Mouse (Mus musculus) forebrain, embryonic 12.5 days (tissue): ENCODE data around the gene S1pr1. TPM values are rescaled to one million over a fixed set of nuclear protein-coding genes. Genes with fewer than 3 reads are reported as not detected.

Source experiments
- ATAC-seq: fragments of 200-750 bp; cut with Nextera tagmentation; 2 replicates; pipeline ENCODE4 v1.8.0; 2017; ENCODE audit warnings: moderate TSS enrichment; ENCODE audit not compliant: low FRiP score
- H3K27ac ChIP-seq: fragments of 300-500 bp; sonication (generic); 2 replicates; pipeline ENCODE4 v1.5.1; 2016; ENCODE audit warnings: mild to moderate bottlenecking
- H3K27me3 ChIP-seq: fragments of 300-500 bp; sonication (generic); 2 replicates; pipeline ENCODE4 v1.6.1; 2016; ENCODE audit warnings: mild to moderate bottlenecking
- H3K36me3 ChIP-seq: fragments of 300-500 bp; sonication (generic); replicated peaks from 2 replicates; pipeline ENCODE4 v1.6.1; 2016; ENCODE audit warnings: mild to moderate bottlenecking
- H3K4me1 ChIP-seq: fragments of 300-500 bp; sonication (generic); 2 replicates; pipeline ENCODE4 v1.6.1; 2016
- H3K4me2 ChIP-seq: fragments of 300-500 bp; sonication (generic); 2 replicates; pipeline ENCODE4 v1.6.1; 2016; ENCODE audit warnings: mild to moderate bottlenecking, moderate library complexity
- H3K4me3 ChIP-seq: fragments of 300-500 bp; sonication (generic); replicated peaks from 2 replicates; pipeline ENCODE4 v1.5.1; 2016; ENCODE audit warnings: mild to moderate bottlenecking
- H3K9ac ChIP-seq: fragments of 300-500 bp; sonication (generic); 2 replicates; pipeline ENCODE4 v1.6.1; 2016; ENCODE audit warnings: mild to moderate bottlenecking
- H3K9me3 ChIP-seq: fragments of 300-500 bp; sonication (generic); 2 replicates; pipeline ENCODE4 v1.6.1; 2016
- WGBS: fragments of 180-500 bp; shearing (Covaris S2); methylation state at CpG from one replicate; pipeline ENCODE4 v1.1.7; 2016; 5-methylcytosine and 5-hydroxymethylcytosine counted together
- polyA plus RNA-seq: library from polyadenylated mRNA; unstranded; fragments of >200 nt; fragmentation: Nextera tagmentation; extraction: Ambion mirVana; gene quantifications from 2 replicates; pipeline ENCODE4 v1.2.1, GENCODE M21; 2016

Gene S1pr1
- polyA plus RNA-seq, 1 experiment from 2014 or later, result 31.9 TPM

GRCm38 (mm10) chr3:115687821-115688220 is 27.1 kb downstream of the S1pr1 start:
- no peak overlapping the region for H3K27ac ChIP-seq
- no peak for ATAC-seq
- H3K4me2 ChIP-seq, result no peak overlapping the region
- 89% methylated on average over 2 of the region's 2 CpGs for WGBS
- H3K27me3 ChIP-seq, result no peaks in the 10 kb centered on the region
- H3K4me1 ChIP-seq, result peaks cover 7% of the 10 kb centered on the region; the same call in 1 of the 2 replicates
- no peaks in the 10 kb centered on the region for H3K9me3 ChIP-seq
- H3K4me3 ChIP-seq, result no peak overlapping the region
- H3K36me3 ChIP-seq, result no peaks in the 10 kb centered on the region
- H3K9ac ChIP-seq, result no peak overlapping the region

GRCm38 (mm10) chr3:115682328-115683088 is 32.4 kb downstream of the S1pr1 start:
- Histone ChIP-seq H3K27ac (no peak overlapping the region), H3K4me3 (no peak overlapping the region), H3K9me3 (no peaks in the 10 kb centered on the region), H3K27me3 (no peaks in the 10 kb centered on the region), H3K9ac (no peak overlapping the region), H3K36me3 (no peaks in the 10 kb centered on the region), H3K4me1 (no peaks in the 10 kb centered on the region), H3K4me2 (no peak overlapping the region)
- ATAC-seq, result no peak
- WGBS, result 81% methylated on average over 14 of the region's 14 CpGs

- WGBS, result 88% methylated on average over 1 of the region's 1 CpGs
- no peak for ATAC-seq
- H3K4me1 ChIP-seq, result no peaks in the 10 kb centered on the region
Measured at GRCm38 (mm10) chr3:115681184-115681583, 33.7 kb downstream of the S1pr1 start.

GRCm38 (mm10) chr3:115679022-115679421 is 35.9 kb downstream of the S1pr1 start:
- H3K4me1 ChIP-seq, result no peaks in the 10 kb centered on the region
- H3K36me3 ChIP-seq, result no peaks in the 10 kb centered on the region
- no peak overlapping the region for H3K27ac ChIP-seq
- ATAC-seq, result no peak
- no peak overlapping the region for H3K4me2 ChIP-seq
- no peaks in the 10 kb centered on the region for H3K27me3 ChIP-seq
- WGBS, result 88% methylated on average over 7 of the region's 7 CpGs
- no peaks in the 10 kb centered on the region for H3K9me3 ChIP-seq
- no peak overlapping the region for H3K9ac ChIP-seq
- no peak overlapping the region for H3K4me3 ChIP-seq

More at GRCm38 (mm10) chr3:115681184-115681583, 33.7 kb downstream of the S1pr1 start:
- Histone ChIP-seq H3K27ac (no peak overlapping the region), H3K4me2 (no peak overlapping the region), H3K36me3 (no peaks in the 10 kb centered on the region), H3K9ac (no peak overlapping the region), H3K9me3 (no peaks in the 10 kb centered on the region), H3K27me3 (no peaks in the 10 kb centered on the region), H3K4me3 (no peak overlapping the region)

- peaks cover 5% of the 10 kb centered on the region; the same call in 1 of the 2 replicates for H3K4me1 ChIP-seq
- no peak overlapping the region for H3K9ac ChIP-seq
- no peak for ATAC-seq
- no peak overlapping the region for H3K4me2 ChIP-seq
- no peaks in the 10 kb centered on the region for H3K9me3 ChIP-seq
- H3K4me3 ChIP-seq, result no peak overlapping the region
- H3K27ac ChIP-seq, result no peak overlapping the region
- H3K36me3 ChIP-seq, result no peaks in the 10 kb centered on the region
- WGBS, result 92% methylated on average over 6 of the region's 6 CpGs
- no peaks in the 10 kb centered on the region for H3K27me3 ChIP-seq
Measured at GRCm38 (mm10) chr3:115675546-115676535, 39.0 kb downstream of the S1pr1 start.

- ATAC-seq, result no peak
- Histone ChIP-seq H3K27me3 (no peaks in the 10 kb centered on the region), H3K4me1 (peaks cover 5% of the 10 kb centered on the region; the same call in 1 of the 2 replicates), H3K9ac (no peak overlapping the region), H3K9me3 (no peaks in the 10 kb centered on the region), H3K27ac (no peak overlapping the region), H3K36me3 (no peaks in the 10 kb centered on the region), H3K4me3 (no peak overlapping the region), H3K4me2 (no peak overlapping the region)
- 84% methylated on average over 5 of the region's 5 CpGs for WGBS
Measured at GRCm38 (mm10) chr3:115674665-115675064, 40.2 kb downstream of the S1pr1 start.

GRCm38 (mm10) chr3:115673663-115674157 is 41.2 kb downstream of the S1pr1 start:
- H3K4me1 ChIP-seq, result peaks cover 5% of the 10 kb centered on the region; the same call in 1 of the 2 replicates
- no peak overlapping the region for H3K27ac ChIP-seq
- 75% methylated on average over 13 of the region's 13 CpGs for WGBS
- no peak for ATAC-seq
- H3K27me3 ChIP-seq, result no peaks in the 10 kb centered on the region
- H3K4me2 ChIP-seq, result no peak overlapping the region
- no peaks in the 10 kb centered on the region for H3K36me3 ChIP-seq
- H3K9me3 ChIP-seq, result no peaks in the 10 kb centered on the region
- no peak overlapping the region for H3K4me3 ChIP-seq
- no peak overlapping the region for H3K9ac ChIP-seq

GRCm38 (mm10) chr3:115672965-115673662 is 41.8 kb downstream of the S1pr1 start:
- Histone ChIP-seq H3K4me1 (peaks cover 5% of the 10 kb centered on the region; the same call in 1 of the 2 replicates), H3K27me3 (no peaks in the 10 kb centered on the region), H3K4me3 (no peak overlapping the region), H3K27ac (no peak overlapping the region), H3K36me3 (no peaks in the 10 kb centered on the region), H3K9me3 (no peaks in the 10 kb centered on the region), H3K4me2 (no peak overlapping the region), H3K9ac (no peak overlapping the region)
- no peak for ATAC-seq
- WGBS, result 66% methylated on average over 9 of the region's 9 CpGs

GRCm38 (mm10) chr3:115669230-115669629 is 45.6 kb downstream of the S1pr1 start:
- Histone ChIP-seq H3K4me1 (peaks cover 5% of the 10 kb centered on the region; the same call in 1 of the 2 replicates), H3K4me2 (no peak overlapping the region), H3K9ac (no peak overlapping the region), H3K9me3 (no peaks in the 10 kb centered on the region), H3K4me3 (no peak overlapping the region), H3K36me3 (no peaks in the 10 kb centered on the region), H3K27me3 (no peaks in the 10 kb centered on the region), H3K27ac (no peak overlapping the region)
- no peak for ATAC-seq
- 85% methylated on average over 1 of the region's 1 CpGs for WGBS

GRCm38 (mm10) chr3:115667182-115667581 is 47.7 kb downstream of the S1pr1 start:
- 75% methylated on average over 2 of the region's 2 CpGs for WGBS

GRCm38 (mm10) chr3:115666547-115666946 is 48.3 kb downstream of the S1pr1 start:
- Histone ChIP-seq H3K27ac (no peak overlapping the region), H3K4me2 (no peak overlapping the region), H3K9ac (no peak overlapping the region), H3K36me3 (no peaks in the 10 kb centered on the region), H3K4me1 (no peaks in the 10 kb centered on the region; the same call in 1 of the 2 replicates), H3K4me3 (no peak overlapping the region), H3K9me3 (no peaks in the 10 kb centered on the region), H3K27me3 (no peaks in the 10 kb centered on the region)
- ATAC-seq, result no peak
- WGBS, result 55% methylated on average over 8 of the region's 8 CpGs

More at GRCm38 (mm10) chr3:115667182-115667581, 47.7 kb downstream of the S1pr1 start:
- ATAC-seq, result no peak
- Histone ChIP-seq H3K27ac (no peak overlapping the region), H3K27me3 (no peaks in the 10 kb centered on the region), H3K4me2 (no peak overlapping the region), H3K4me3 (no peak overlapping the region), H3K9ac (no peak overlapping the region), H3K4me1 (no peaks in the 10 kb centered on the region; the same call in 1 of the 2 replicates), H3K9me3 (no peaks in the 10 kb centered on the region), H3K36me3 (no peaks in the 10 kb centered on the region)
